Mouse (Mus musculus): ENCODE results near the gene Map4k5.

Map4k5 gene

DNA sequence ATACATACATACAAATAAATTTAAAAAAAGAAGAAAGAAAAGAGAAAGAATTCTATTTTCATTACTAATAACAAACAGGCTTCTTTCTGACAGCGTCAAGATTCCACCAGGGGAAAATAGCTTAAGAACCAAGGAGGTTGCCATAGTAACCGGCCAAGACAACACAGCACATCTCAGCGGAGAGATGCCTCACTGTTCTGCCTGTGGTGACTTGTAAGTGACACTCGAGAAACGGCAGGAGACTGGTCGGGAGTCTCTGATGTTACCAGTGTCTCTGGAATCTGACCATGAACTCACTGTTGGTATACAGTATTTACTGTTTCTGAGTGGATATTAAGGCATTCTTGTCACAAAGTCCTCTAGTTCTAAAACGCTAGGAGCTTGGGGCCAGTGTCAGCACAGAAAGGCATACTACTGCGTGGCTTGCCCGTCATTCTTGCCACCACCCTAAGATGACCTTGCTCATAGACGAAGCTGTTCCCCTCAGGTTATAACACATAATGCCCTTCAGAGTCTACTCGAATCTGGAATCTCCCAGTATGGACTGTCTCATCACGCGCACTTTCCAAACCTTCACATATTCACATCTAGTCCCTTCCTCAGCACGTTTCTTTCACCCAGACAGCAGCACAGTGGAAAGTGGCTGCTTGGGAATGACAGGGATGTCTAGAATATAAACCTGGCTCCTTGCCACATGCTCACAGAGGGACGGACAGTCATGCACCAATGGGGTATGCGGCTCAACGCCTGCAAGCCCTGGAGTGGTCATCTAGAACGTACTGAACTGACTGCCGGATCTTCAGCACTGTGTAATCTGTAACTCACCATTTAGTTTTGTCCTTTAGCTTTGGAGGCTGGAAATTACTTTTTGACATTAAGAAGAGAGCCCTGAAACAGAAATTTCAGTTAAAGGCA lies 49.2 kb downstream of the Map4k5 start:
- in situ Hi-C loops (cut with MseI, MboI): no loop called here

DNA sequence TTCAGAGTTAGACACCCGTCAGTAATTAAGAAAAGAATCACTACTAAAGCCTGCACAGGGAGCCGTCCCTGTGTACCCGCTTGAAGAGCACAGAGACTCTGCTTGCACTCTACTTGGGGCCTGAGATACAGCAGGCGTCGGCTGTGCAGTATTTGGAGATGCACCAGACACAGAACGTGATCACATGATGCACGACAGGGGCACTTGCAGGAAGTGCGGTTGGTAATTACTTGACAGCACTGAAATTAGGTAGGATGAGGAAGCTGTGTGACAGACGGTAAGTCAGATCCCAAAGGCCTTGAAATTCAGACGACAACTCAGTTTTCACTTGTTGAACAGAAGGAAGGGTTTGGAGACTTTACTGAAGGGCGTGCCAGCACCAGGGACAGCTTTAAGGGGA lies 54.6 kb downstream of the Map4k5 start:
- in situ Hi-C loops (cut with MseI, MboI): no loop called here

DNA sequence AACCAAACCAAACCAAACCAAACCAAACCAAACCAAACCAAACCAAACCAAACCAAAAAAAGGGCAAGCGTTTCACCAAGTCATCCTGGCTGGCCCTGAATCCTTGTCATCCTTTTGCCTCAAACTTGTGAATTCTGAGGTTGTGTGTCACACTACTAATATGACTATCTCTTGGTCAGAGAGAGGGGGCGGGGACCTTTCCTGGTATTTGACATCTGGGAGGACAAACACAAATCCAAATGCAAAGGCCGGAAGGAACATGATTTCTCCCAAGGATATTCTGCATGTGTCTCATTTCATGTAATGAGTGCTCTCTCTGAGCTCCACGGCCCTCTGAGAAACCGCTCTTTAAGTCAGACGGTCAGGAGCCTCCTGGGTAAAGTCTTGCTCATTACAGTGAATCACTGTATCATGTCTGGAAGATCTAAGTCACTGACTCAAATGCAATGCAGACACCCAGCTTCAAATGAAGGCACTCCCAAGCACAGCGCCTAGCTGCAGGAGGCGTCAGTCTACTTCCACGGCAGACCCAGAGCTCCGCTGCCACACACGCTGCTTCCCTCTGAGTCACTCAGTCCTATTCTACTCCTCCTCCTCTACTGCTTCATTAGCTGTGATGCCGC lies 58.9 kb downstream of the Map4k5 start:
- in situ Hi-C loops (cut with MseI, MboI): no loop called here

DNA sequence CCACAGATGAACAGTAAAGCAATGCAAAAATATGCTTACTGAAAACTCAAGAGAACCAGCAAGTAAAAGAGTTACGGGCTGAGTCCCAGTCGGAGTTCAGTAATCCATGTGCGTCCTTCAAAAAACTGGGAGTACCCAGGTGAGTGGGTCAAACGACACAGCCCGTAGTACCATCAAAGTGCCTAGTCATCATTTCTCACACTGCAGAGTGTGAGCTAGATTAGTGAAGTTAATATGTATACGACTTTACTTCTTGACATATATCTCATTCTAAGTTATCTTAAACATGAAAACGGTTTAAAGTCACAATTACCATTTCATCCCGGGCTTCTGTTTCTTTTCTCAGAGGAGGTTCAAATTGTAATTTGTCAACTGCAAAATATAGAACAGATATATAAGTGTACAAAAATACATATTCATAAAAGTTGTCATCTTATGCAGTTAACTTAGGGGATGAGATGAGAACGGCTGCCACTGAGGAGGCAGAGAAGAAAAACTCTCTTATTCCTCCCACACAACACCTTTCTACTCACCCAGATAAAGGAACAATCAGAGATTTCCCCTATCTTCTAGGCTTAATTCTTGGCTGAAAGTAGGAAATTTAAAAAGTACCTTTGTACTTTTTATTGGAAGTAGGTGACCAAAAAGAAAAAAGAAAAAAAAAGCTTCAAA lies 61.6 kb downstream of the Map4k5 start:
- in situ Hi-C loops (cut with MseI, MboI): no loop called here

DNA sequence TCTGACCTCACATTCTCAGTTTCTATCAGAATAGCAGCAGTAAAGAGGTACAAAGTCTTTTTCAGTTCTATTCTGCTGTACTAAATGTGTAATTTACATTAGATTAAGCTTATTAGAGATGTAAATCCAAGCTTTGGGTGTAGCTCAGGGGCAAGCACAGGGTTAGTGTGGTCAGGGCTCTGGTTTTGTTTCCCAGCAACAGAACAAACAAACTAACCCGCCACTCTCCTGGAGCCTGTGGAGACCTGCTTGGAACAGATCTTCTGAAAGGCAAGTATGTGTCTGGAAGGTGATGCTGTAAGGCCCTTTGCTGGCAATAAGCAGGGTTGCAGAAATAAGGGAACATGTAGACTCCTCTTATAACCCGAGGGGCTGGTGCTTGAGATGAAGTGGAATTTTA lies 64.8 kb downstream of the Map4k5 start:
- in situ Hi-C loops (cut with MseI, MboI): no loop called here

DNA sequence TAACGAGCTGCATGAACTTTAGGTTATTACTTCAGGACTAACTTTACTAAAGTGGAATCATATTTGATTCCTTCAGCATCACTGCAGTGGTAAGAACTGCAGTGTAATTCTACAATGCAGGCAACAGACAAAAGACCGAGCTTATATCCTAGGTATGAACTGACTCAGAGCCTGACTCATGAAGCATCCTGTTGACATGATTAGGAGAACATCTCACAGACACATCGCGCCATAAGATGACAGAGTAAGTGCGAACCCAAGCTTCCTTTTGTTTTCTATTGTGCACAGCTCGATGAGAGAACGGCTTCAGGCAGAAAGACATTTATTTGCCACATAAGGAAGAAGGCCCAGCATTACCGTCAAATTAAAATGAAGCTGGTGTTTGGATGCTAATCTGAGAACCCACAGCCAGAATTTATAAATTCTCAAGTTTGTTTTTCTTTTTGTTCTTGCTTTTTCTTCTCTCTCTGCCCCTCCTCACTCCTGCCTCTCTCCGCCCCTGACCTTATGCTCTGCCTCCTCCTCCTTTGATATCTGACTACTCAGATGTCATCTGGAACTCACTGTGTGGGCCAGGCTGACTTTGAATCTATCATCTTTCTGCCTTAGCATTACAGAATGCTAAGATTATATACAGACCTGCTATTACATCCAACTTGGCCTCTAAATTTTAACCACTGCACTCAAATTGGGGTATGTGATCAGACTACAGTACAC lies 68.0 kb downstream of the Map4k5 start:
- in situ Hi-C loops (cut with MseI, MboI): no loop called here

DNA sequence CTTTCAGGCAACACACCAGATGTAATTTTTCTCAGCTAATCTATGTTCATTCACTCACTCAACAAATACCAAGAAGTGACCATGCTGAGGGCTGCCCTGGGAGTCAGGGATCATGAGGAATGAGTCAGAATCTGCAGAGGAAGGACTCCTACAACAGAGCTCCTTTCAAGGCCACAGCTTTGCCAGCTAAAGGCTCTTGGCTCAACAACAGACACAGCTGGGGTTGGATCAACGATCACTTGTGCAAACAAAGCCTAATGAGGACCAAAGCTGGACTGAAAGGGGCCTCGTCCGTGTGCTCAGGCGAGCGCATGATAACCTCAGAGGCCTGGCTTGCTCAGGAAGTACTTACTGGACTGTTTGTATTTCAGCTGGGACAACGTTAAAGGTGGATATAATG lies 78.7 kb downstream of the Map4k5 start:
- in situ Hi-C loops (cut with MseI, MboI): no loop called here

DNA sequence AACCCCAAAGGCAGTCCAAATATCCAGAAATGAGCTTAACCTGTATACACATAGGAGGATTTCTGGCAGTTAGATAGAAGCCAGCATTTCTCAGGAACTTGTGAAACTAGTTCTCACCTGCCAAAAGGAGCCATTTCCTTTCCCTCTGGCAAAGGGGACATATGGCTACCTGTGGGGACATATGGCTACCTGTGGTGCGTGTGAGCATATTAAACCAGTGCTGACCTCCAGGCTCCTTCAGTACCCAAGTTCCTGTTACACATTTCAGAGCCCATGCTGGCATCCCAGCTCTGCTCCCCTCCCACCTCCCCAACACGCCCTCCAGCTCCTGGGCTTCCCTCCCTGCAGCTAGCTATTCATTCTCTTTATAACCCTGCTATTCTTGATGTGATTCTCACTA lies 79.4 kb downstream of the Map4k5 start:
- in situ Hi-C loops (cut with MseI, MboI): no loop called here

DNA sequence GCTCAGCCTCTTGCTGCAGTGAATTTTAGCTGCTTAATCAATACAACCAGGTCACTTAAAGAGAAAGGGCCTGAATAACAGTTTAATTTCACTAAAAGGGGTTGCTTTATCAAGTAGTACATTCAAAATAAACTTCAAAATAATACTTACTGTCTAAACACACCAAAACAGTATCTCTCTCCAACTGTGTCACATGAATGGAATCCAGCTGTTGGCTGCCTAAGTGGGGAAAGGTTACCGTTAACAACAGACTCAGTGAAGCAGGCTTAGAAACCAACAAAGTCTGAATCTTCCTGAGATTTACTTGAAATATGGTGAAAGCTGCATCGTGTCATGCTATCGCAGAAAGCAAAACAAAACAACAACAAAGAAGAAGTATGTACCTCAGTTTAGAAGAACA lies 80.0 kb downstream of the Map4k5 start:
- in situ Hi-C loops (cut with MseI, MboI): no loop called here

DNA sequence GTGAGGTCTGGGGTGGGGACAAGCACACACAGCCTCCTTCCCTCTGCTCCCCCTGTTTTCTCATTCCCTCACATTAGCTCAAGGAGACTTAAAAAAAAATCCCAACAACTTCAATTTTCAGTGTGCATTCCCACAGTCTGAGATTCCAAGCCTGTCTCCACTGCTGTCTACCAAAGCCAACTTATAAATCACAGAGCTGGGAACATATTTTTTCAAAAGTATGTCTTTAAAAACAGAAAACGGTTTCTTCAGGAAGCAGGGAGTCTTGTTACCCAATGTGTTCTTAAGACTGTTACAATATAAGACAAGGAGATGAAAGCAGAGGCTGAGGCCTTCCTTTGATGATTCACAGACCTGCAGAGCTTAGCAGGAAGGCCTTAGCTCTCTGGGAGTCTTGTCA lies 81.0 kb downstream of the Map4k5 start:
- in situ Hi-C loops (cut with MseI, MboI): no loop called here

DNA sequence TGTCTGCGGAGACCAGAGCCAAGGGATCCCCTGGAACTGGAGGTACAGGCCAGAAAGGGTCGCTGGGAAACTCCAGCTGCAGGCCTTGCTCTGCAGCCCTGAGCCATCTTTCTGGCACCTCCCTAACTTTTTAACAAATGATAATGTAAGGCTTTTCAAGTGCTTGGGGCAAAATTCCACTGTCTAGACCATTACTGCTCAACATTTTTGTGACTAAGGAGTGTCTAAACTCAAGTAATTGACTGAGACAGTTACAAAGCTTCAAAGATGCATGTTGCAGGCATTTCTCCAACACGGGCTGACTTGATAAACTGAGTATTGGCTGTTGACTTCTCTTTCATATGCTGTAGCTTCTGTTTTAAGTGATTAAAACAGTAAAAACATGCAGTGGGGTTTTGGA lies 83.6 kb downstream of the Map4k5 start:
- in situ Hi-C loops (cut with MseI, MboI): no loop called here

DNA sequence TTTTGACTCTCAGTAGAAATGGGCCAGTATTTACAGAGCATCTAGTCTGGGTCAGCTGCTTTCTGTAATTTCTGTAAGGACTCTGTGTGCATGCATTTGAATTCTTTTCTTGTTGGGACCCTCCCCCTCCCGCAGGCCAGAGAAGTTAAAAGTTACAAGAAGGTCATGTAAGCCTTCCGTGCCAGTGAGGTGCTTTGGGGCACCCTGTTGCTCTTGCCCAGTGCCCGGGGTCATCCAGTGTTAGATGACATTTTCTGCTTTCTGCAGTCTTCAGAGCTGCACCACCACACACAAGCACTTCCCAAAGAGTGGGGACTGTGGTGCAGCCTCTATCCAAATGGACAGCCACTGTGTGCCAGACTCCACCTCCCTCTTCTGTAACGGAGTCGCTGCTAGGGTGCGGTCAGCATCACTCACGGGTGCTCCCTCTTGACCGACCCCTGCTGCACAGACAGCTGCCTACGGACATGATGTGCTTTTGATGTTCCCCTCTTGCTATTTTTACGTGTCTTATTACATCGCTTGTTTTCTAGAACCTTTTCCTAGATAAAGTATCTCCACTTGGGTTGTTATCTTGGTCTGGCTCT lies 85.5 kb downstream of the Map4k5 start:
- in situ Hi-C loops (cut with MseI, MboI): no loop called here

DNA sequence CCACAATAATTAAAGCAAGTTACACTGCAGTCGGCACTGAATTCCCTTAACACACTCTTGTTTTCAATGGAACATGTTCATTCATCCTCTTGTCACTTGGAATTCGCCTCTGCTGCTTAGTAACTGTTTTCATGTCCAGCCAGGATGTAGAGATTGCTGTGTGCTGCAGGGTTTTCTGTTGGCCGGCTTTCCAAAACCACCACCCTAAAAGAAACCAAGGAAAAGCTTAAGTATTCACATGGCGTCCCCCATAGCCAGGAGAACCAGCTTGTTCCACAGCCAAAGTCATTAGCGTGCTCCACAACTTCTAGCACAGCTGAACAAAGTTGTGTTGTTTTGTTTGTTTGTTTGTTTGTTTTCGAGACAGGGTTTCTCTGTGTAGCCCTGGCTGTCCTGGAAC lies 87.9 kb downstream of the Map4k5 start:
- in situ Hi-C loops (cut with MseI, MboI): no loop called here

DNA sequence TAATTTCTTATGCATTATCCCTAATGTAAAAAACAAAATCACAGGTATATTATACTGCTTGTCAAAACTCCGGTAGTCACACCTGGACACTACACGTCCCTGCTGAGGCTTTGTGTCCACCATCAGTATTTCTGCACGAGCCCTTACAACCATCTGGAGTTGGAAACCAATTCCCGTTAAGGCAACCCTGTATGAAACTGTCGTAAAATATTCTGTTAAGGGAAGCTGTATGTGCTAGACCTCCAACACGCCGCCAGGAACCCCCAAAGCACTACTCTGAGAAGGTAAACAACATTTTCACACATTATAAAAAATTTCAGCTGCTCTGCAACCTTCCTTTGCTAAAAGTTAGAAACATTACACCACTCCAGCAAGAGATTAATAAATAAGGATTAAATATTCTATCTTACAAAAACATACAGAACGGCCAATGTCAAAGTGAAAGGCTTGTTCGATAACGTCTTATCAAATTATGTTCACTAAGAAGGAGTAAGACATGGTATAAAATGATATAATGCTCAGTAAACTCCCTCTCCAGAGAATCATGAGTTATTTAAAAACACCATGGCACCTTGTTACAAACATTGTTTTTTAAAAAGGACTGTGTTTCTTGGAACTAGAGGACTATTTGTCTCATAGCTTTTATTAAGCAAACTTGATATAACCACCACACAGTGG lies 88.5 kb downstream of the Map4k5 start:
- in situ Hi-C loops (cut with MseI, MboI): no loop called here

DNA sequence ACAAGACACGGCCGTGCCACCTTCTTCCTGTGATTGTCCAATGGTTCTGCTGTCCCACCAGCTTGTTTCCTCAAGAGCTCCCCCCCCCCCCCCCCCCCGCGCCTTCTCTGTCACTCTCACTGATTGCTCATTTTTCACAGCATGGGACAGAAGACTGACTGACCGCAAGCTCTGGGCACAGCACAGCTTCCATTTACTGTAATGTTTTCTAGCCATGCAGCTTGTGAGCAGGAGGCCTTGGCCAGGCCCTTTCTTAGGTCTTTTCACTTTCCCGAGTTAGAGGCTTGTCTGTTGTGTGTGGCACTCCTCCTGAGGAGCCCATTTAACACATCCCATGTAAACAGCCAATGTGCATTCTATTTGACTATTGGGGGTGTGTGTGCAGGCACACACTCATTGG lies 89.8 kb downstream of the Map4k5 start:
- in situ Hi-C loops (cut with MseI, MboI): no loop called here

DNA sequence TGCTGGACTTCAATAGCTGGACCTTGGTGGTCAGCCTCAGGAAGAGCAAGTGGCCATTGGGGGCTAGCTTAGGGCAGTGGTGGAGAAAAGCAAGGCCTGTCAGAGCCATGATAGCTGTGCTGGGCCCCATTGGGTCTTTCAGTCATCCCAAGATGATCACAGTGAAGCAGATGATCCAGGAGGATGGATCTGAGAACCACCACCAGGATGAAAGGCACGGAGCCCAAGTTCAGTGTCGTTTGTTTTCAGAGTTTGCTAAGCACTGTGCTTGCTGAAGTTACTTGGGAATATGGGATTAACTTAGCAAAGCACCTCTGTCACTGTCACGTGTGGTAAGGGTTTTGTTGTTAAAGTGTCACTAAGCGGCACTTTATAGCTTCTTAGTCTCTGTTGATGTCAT lies 92.4 kb downstream of the Map4k5 start:
- in situ Hi-C loops (cut with MseI, MboI): no loop called here

DNA sequence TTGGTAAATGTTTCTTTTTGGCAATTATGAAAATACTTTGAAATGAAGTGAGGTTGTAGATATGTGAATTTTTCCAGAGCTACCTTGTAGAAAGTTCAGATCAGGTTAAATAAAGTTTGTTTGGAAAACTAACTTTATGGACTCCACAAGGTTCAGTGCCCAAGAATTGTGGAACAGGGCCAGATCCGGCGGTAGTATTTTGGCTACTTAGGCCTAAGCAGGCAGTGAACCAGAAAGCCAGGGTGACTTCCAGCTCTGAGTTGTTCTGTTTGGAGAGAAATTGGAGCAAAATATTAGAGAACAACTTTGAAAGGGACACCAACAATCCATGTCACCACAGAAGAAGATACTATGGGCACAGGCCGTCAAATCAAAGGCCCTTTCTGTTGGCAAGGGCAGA lies 96.7 kb downstream of the Map4k5 start:
- in situ Hi-C loops (cut with MseI, MboI): no loop called here

DNA sequence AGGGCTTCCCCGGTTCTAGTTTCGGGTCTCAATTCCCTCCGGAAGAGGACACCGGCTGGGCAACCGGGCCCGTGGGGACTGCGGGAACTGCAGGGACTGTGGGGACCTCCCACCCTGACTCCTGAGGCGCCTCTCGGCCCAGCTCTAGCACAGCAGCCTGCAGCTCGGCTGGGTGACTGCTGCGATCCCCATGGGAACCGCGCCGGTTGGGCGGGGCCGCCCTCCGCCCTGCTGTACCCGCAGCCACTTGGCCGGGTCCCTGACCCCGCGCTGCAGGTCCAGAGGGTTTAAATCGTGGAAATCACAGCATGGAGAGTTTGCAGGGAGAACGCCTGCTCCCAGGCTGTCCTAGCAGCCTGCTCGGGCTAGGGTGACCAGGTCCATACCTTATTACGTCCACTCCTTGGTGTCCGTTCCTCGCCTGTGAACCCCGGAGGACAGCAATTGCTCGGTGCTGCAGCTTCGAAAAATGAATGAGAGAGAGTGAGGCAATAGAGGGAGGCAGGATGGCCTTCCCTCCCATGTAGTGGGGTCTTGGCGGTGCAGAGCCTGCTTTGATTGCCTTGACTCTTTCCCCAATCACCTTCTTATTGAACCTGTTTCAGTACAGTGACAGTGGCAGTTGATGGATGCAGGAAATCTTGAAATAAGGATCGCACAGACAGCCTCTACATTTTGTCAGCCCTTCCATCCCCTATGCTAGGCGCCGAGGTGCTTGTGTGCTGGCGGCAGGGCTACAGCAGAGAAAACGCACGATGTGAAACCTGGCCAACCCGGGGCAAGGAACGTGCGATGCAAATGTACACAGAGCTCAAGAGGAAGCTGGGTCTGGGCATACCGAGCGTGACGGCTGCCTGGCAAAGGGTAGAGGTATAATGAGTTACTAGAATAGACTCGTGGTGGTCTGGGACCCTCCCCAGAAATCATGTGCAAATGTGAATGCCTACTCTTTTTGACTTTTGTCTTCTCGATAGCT lies 102.2 kb downstream of the Map4k5 start, which contains the start of gene Cdkl1:
Gene Cdkl1, minus strand, starts transcription at position 738 of the 976 bp plus-strand sequence.
- in situ Hi-C loops (cut with MseI, MboI): no loop called here

DNA sequence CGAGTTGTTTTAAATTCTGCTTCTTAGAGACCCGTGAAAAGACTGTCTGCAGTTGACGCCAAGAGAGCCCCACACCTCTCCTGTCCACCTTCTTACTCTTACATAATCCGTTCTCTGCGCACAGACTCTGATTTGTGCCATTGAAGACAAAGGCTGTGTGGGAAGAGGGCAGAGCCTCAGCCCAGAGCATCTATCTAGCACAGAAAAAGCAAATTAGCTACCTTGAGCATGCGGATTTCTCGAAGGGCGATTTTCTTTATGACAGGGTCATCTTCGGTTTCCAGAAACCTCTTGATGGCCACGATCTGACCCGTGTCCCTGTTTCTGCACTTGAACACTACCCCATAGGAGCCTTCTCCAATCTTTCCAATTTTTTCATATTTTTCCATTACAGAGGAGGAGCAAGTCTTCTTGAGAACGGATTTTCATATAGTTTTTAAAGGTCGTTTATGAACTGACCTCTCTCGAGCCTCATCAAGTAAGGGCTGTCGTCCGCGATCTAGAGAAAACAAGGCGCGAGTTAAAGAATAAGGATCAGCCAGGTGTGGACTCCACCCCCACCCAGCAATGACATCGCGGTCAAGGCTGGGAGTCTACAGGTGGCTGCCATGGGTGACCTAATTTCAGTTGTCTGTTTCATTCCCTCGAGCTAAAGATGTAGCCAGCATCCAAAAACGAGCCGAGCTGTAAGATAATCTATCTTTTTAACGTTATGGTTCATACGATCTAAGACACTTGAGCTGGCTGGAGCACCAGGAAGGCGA lies 103.1 kb downstream of the Map4k5 start:
- in situ Hi-C loops (cut with MseI, MboI): no loop called here

All from mouse trophoblast stem cell (cell line).